Mouse (Mus musculus) lung, adult 2 months (tissue): ENCODE results near the gene Amotl2.

ENCODE experiments used
- CTCF ChIP-seq: fragments of 200-500 bp; IDR thresholded peaks from 2 replicates; pipeline ENCODE4 v1.5.1; 2011; ENCODE audit warnings: mild to moderate bottlenecking, low read length, control low read depth; ENCODE audit not compliant: insufficient read depth
- POLR2A ChIP-seq: fragments of 200-500 bp; IDR thresholded peaks from 2 replicates; pipeline ENCODE4 v1.6.1; 2011; ENCODE audit warnings: low read depth, mild to moderate bottlenecking, control low read depth, low read length, borderline replicate concordance; ENCODE audit errors: extremely low read depth

DNA sequence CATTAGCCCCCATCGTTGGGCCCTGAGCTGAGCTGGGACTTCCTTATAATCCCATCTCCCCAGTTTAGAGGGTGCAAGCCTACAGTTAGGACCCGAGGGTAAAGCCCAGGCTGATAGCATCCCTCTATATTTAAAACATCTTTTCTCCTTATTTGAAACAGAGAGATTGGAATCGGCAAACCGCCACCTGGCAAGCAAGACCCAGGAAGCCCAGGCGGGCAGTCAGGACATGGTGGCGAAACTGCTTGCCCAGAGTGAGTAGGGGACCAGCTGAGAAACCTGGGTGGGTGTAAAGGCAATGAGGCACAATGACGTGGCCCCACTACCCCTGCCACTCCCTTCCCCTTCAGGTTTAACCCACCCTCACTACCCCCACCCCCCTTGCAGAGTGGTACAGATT, 8.5 kb downstream of the Amotl2 start:
- TF ChIP-seq CTCF = no peak
- no peak for TF ChIP-seq POLR2A
